Mouse (Mus musculus): Measurements from ENCODE around the gene Snrpd3.

GRCm38 (mm10) chr10:75558515-75558914, 41.2 kb downstream of the Snrpd3 start:
- TF ChIP-seq POLR2A (IDR thresholded peaks at IDR 0.05; ENCODE audit: control insufficient read depth, low read depth, low read length), result no peak
- TF ChIP-seq CTCF (IDR thresholded peaks at IDR 0.05; ENCODE audit: control insufficient read depth, insufficient read depth, insufficient replicate concordance, low read depth, low read length), result no peak

Data from testis, adult 2 months (tissue).